Mouse (Mus musculus) myocyte (in vitro differentiated cells): ENCODE data around the gene Zbtb20.

ENCODE experiments used
- E2F4 ChIP-seq: IDR thresholded peaks from one replicate; pipeline ENCODE4 v1.6.1; 2011; ENCODE audit warnings: mild to moderate bottlenecking, control low read depth, moderate library complexity; ENCODE audit not compliant: insufficient read depth
- MAX ChIP-seq: IDR thresholded peaks from one replicate; pipeline ENCODE4 v1.6.1; 2011; ENCODE audit warnings: low read depth, mild to moderate bottlenecking, control low read depth
- MYOG ChIP-seq, 3 experiments: IDR thresholded peaks; one replicate each; pipeline ENCODE4 v1.6.1; 2011; ENCODE audit warnings: control low read depth in 2 of 3, low read depth in 2 of 3, mild to moderate bottlenecking in 2 of 3; ENCODE audit not compliant: insufficient read length in 2 of 3, control insufficient read depth in 1 of 3, insufficient read depth in 1 of 3
- POLR2A ChIP-seq: IDR thresholded peaks from one replicate; pipeline ENCODE4 v1.6.1; 2011; ENCODE audit warnings: low read depth, mild to moderate bottlenecking, control low read depth, moderate library complexity; ENCODE audit not compliant: insufficient read length
- SRF ChIP-seq: IDR thresholded peaks from one replicate; pipeline ENCODE4 v1.6.1; 2011; ENCODE audit warnings: low read depth; ENCODE audit not compliant: control insufficient read depth, insufficient read length
- TCF3 ChIP-seq: IDR thresholded peaks from one replicate; pipeline ENCODE4 v1.6.1; 2011; ENCODE audit warnings: low read depth, control low read depth; ENCODE audit not compliant: insufficient read length
- USF1 ChIP-seq: IDR thresholded peaks from one replicate; pipeline ENCODE4 v1.6.1; 2011; ENCODE audit warnings: low read depth, mild to moderate bottlenecking, control low read depth, moderate library complexity

DNA sequence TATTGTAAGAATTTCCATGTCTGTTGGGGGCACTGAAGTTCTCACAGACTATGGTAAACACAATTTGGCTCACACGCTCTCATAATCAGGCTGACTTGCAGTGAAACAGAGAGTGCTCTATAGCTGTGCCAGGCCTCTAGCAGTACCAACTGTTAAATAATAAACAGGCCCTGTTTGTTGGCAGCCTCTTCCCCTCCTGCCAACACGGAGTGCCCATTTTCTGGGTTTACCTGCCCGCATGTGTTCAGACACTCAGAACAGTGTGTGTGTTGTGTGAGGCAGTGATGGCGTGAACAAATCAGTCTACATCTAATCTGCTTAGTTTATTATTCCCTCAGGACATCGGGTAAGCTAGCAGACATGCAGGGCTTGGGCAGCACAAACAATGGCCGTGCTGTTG, 254.9 kb downstream of the Zbtb20 start:
- no peak for TF ChIP-seq POLR2A
- TF ChIP-seq USF1, result no peak
- TF ChIP-seq MYOG (IDR thresholded peaks at IDR 0.05; ENCODE audit: control insufficient read depth in 1 of 3, insufficient read depth in 1 of 3, insufficient read length in 2 of 3, low read depth in 2 of 3), result no peak
- TF ChIP-seq E2F4, result no peak
- no peak for TF ChIP-seq TCF3
- no peak for TF ChIP-seq SRF
- TF ChIP-seq MAX, result no peak
